Mouse (Mus musculus): ENCODE data around the gene Nos1.

The Nos1 gene

DNA sequence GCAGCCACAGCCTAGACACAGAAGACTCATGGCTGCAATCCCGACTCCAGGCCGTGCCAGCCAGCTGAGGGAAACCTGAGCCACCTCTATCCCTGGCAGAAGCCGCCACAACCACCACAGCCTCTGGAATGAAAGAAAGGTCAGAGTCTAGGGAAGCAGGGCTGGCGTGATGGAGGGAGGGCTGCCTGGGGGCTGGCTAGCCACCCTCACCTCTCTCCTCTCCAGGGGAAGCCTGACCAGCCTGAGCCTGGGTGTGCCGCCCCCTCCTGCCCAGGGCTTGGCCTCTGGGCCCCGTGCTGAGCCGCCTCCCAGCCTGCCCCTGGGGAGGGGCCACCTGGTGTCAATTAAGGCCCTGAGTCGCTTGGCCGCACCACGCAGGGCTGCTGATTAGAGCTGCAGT lies at the start of gene Nos1:
Gene Nos1 (plus strand): TSS at position 352 of the 400 bp plus-strand sequence.
- no peak for DNase-seq (ENCODE audit: low spot score)

DNA sequence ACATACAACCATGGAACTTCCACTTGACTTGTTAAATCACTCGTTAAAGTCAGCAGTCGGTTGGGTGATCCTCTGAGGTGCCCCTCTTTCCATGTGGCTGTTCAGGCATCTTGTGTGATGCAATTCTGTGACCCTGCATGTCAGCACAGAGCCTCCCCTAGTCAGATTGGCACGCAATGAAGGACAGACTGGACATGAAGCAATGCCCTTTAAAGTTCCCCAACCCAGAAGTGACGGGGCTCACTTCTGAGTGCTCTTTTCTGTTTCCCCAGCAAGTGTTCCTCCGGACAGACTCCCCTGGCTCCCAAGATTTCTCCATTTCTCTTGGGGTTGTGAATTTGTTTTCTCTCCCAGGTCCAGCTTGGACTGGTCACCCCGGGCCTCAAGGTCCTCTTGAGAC lies 49.5 kb upstream of the Nos1 start:
- no peak for DNase-seq (ENCODE audit: low spot score)

DNA sequence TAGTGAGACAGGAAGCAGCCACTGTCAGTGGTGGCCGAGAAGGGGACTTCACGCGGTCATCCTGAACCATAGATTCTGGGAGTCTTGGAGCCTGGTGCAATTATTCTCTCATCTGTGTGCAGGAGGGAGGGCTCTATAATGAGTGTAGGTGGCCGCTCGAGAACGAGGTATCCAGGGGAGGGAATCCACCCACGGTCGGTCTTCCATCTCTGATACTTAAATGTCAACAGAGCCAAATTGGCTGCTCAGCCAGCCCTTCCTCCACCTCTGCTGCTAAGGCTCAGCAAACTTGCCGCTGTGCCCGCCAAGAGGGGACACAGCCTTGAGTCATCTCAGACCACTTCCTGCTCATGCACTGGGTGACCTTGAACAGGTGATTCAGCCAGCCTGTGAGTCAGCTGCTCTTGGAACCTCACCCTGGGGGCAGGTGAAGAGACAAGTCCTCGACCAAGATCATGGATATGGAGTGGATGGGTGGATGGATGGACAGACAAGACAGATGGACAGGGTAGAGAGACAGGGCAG lies 36.1 kb upstream of the Nos1 start:
- DNase-seq (ENCODE audit: low spot score) = peak; percentile 21

DNA sequence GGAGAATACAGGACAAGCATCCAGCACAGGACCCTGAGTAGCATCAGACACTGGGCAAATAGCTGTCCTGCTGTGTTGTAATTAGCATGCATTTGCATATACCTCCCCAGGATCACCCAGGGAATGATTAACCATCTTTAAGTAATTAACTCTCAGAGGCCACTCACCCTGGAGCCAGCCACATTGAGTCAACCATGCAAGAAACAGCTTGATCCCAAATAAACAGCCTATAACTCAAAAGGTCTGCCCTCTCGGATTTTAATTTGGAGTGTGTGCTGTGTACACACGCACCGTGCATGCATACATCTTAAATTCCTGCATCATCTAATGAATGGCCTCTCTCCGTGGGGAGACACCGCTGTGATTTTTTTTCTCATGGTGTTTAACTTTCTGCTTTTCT lies 31.5 kb upstream of the Nos1 start:
- DNase-seq (ENCODE audit: low spot score) = no peak

DNA sequence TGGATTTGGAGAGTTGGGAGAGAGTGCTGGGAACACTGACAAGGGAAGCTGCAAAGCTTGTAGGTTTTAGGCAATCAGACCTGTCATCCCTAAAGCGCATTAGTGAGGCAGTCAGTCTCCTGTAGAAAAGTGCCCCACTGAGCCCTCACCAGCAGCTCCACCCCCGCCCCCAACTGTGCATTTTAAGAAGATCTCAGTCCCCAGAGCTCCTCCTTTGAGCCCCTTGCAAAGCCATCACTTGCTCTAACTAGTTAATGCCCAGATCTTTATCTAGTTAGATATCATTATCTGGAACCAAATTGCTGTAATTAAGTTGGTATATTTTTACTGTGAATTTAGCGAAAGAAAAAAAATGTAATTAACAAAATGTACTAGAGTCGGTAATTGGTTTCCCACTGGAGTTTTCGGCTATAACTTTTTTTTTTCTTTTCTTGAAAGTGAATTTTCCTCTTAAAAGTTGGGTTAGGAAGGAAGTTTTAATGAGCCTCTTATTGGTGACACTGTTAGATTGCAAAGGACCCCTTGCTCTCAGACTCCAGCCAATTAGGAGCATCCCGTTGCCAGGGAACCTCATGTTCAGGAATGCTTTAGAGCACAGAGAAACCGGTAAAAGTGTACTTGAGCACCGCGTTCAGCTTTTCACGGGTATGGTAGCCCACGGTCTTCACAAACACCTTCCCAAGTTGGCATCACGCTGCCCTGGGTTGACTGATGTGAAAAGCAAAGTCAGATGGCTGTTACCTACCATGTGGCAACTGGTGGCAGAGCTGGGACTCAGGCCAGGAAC lies 22.9 kb upstream of the Nos1 start:
- no peak for DNase-seq (ENCODE audit: low spot score)

DNA sequence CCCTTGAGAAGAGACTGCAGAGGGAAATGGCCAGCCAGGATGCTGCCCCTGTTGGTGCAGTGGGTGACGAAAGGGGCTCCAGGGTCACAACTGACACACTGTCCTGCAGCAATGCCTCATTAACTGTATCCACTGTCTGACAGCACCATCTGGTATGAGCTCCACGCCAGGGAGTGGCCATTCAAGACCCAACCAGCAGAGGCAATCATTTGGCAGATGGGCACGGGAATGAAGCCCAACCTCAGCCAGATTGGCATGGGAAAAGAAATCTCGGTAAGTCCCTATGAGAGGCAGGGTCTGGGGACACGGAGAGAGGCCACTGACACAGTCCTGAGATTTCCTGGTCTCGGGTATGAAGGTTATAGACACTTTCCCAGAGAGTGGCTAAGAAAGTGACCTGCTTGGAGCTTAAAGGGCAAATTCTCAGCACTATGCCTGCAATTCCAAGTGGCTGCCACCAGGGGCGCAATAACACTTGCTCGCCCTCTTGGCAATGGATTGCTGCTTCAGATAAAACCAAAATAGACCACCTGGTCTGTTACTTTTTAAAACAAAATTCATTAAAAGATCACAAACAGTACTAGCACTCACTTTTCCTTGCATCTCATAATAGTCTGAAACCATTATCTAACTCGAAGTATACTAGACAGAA lies 19.5 kb upstream of the Nos1 start:
- no peak for DNase-seq (ENCODE audit: low spot score)

DNA sequence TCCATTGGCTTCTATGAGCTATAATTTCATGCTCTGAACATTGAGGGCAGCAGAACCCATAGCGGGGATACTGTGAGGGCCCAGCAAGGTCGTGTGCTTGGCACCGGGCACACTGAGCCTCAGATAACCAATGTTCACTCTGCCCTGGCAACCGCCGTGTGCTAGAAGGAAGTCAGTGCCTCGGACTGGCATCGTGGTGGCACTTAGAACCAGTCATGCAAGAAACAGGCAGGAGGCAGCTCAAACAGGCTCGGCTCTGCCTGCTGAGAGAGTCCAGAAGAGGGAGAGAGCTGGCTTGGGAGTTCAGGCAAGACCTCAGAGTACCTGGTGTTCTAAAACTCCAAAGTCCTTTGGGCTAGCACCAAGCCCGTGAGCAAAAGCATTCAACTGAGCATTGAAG lies 16.3 kb upstream of the Nos1 start:
- no peak for DNase-seq (ENCODE audit: low spot score)

DNA sequence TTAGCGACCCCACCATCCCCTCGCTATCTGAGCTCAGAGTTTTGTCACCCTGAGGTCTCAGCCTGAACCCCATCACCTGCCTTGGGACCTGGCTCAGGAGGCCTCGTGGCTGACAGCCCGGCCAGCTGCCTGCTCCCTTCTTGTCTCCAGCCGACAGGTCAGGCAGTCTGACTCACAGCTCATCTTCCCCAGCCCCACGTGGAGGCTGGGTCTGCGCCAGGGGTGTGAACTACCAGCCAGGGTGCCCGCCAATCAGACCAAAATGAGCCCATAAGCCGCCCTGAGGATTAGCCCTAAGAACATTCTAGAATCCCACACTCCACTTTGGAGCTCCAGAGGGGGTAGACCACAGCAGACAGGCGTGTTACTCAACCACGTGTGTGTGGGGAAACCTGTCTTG lies 1.7 kb upstream of the Nos1 start:
- DNase-seq (ENCODE audit: low spot score) = no peak

DNA sequence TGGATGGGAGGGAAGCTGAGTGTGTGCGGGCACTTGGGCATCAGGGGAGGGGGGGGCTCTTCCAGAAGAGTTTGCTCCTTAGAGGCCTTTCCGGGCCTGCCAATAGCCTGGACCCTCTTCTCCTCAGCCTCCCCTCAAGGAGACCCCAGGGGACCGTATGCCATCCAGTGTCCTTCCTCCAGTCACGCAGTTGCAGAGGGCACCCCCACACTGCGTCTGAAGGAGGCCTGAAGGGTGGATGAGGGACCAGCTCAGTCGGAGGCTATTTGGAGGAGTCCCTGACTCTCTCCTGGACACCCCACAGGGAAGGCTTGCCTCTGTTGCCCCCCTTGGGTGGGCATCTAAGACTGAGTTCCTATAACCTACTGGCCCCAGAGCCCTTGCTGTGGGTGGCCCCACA lies 346 bp downstream of the Nos1 start:
- DNase-seq (ENCODE audit: low spot score) = no peak

DNA sequence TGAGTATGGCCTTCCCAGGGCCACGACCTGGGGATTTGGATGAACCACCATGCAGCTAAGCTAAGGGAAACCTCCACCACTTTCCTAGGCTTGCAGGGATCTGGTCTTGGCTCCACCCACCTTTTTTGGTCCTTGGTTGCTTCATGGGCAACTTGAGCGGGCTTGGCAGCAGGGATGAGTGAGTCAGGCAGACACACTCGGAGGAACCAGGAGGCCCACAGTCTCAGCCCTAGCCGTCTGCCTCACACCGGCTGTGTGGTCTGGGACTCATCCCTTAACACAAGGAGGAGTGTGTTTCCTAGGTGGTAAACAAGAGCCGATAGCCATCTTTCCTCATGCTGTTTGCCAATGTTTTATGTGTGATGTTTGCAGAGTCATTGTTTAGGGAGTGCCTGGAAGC lies 9.2 kb downstream of the Nos1 start:
- DNase-seq (ENCODE audit: low spot score) = peak; percentile 33

DNA sequence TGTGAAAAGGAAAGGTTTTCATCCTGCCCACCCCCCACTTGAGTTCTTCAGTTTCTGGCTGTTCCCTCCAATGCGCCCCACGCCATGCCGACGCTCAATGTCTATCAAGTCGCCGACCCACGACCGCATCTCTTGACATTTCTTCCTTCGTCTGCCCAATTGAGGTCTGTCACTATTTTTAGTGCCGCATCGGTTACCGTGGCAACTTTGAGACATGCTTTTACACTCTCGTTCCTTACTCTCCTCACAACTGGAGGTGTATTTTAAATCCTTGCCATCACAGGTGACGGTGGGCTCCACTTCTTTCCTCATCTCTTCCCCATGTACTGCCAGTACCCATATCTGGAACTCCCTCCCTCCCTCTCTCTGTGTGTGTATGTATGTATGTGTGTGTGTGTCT lies 11.0 kb downstream of the Nos1 start:
- DNase-seq (ENCODE audit: low spot score) = no peak

DNA sequence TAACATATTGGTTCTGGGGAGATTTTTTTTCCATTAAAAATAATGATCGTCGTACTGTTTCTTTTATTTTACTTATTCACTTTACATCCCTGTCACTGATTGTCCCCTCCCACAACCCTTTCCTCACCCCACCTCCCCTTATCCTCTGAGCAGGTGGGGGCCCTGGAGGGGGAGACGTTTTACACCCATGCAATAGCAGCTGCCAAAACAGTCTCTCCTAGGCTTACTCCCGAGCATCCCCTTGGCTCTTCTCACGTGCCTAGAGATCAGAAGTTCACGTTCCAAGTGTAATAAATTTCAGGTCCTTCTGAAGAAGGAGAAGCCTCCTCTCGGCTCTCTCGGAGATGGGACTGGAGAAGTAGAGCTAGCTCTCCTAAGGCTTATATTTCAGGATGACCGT lies 20.0 kb downstream of the Nos1 start:
- no peak for DNase-seq (ENCODE audit: low spot score)

DNA sequence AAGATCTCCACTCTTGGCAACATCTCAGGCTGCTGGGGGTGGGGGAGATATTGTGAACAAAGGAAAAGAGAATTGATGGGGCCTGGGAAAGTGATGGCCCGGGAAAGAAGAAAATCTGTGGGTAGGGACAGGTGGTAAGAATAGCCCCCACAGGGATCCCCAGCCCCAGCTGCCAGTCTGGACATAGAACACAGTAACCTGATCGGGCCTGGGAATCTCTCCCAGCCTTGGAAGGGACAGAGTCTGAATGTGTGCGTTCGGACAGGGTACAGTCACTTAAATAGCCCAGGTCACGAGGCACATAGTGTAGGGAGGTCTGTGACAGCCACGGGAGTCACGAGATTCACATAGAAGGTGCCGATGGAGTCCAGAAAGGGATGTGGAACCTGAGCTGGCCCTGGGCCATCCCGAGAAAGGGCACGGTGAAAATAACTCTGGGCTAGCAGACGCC lies 21.3 kb downstream of the Nos1 start:
- no peak for DNase-seq (ENCODE audit: low spot score)

DNA sequence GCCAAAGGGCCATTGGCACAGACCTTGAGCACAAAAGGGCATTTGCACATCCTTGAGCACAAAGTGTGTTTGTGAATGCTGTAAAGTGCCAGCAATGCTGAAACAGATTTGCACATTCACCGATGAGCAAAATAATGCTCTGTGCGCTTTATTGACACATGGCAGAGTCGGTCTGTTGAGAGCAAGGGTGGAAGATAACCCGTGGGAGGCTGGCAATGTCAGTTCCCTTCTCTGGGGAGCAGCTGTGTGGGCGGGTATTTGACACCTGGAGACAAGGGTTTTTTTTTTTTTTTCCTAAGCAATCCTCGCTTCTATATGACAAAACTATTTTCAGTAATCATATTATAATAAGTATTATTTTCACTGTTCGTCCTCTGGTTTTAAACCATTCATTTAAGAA lies 22.7 kb downstream of the Nos1 start:
- peak; percentile 32 for DNase-seq (ENCODE audit: low spot score)

DNA sequence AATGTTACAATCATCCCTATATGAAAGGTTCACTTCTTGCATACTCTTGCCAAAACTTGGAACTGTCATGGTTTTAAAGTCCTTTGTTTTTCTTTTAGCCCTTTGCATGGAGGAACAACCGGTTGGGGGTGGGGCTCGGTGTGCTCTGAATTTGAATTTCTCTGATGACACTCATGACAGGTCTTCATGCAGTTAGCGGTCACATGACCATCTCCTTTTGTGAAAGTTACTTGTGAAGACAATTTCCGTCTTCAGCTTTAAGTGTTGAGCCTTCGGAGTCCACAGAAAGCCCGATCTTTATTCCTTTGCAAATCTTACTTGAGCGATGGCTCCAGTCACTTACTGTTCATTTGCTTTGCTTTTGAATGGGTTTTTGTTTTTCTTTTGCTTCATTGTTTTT lies 30.1 kb downstream of the Nos1 start:
- DNase-seq (ENCODE audit: low spot score) = no peak

DNA sequence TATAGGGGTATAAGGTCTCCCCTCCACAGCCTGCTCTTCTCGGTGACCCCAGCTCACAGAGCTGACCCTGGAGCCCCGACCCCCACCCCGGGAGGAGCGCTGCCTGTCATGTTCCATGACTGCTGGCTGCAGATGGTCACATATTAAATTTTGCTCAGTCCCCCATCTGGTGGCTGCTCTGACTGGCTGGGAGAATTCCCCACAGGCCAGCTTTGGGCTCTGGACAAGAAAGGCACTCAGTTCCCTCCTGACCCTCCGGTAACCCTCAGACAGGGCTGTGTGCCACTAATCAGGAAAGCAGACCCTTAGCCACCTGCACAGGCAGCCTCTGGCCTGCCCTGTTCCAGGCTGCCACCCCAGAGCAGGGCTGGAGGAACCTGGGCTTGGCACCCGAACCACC lies 38.0 kb downstream of the Nos1 start:
- DNase-seq (ENCODE audit: low spot score) = no peak

DNA sequence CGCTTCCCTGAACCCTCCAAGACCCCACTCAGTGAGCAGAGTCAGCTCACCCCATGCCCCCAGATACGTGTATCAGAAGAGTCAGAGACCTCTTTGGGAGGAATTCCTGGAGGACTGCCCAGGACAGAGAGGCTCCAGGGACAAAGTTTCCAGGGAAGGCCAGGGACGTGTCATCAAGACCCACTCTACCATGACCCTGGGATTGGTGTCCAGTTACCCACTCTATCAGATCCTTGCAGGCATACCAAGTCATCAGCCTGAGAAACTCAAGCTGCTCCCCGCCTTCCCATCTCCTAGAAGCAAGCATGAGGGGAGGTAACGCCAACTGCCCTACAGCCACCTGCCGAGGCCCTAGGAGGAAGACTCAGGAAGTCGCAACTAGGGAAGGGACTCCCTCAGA lies 39.6 kb downstream of the Nos1 start:
- DNase-seq (ENCODE audit: low spot score) = no peak

DNA sequence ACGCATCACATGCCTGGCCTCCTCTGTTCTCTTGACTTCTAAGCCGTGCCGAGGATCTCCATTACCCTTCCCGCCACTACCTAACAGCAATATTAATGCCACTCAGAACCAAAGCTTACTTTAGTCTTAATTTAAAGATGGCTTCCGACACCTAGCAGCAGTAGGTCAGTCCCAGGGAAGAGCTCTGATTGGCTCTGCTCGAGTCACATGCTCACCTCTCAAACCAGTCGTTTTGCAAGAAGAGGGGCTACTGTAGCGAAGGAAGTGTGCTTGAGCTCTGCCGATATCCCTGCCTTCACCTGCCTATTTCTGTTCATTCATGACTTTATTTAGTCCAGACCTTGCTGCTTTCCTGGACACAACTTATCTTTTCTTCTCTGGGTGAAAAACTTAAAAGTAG lies 43.0 kb downstream of the Nos1 start:
- DNase-seq (ENCODE audit: low spot score) = no peak

DNA sequence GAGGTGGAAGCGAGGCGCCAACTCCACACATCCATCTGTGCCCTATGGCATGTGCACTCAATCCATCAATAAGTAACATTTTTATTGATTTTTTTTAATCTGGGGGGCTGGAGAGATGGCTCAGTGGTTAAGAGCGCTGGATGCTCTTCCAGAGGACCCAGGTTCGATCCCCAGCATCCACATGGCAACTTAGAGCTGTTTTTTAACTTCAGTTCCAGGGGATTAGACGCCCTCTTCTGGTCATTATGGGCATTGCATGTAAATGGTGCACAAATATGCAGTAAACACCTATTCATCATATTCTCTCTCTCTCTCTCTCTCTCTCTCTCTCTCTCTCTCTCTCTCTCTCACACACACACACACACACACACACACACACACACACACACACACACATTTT lies 43.7 kb downstream of the Nos1 start:
- no peak for DNase-seq (ENCODE audit: low spot score)

DNA sequence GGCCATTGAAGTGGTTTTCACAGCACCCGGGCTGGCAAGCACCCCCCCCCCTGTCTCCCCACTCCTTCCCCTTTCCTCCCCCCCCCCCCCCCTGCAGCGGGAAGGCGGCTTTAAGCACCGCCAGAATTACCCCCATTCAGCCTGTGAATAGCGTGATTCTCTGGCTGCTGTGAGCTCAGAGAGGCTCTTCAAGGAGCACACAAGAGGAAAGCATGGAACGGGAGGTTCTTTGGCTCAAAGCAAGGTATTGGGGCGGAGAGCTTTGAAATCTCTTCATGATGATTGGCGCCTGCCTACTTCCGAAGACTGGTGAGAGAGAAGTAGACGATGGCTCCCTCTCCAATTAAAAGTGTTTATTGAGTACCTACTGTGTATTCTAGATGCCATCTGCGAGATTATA lies 44.5 kb downstream of the Nos1 start:
- DNase-seq (ENCODE audit: low spot score) = no peak

DNA sequence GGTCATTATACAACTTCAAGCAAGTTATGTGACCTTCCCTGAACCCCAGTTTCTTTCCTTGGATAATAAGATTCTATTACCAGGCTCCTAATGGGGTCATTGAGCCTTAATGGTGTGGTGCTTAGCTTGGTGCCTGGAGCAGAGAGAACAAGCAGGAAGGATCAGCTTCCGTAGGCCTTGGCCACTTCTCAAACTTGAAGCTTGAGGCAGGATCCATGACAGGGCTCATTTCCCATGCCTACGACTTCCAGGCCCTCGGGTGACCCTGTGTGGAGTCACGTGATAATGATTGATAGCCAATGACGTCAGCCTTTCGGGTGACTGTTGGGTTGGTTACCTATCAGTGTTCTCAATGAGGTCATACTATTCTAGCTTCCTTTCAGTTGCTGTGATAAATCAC lies 46.5 kb downstream of the Nos1 start:
- DNase-seq (ENCODE audit: low spot score) = no peak

DNA sequence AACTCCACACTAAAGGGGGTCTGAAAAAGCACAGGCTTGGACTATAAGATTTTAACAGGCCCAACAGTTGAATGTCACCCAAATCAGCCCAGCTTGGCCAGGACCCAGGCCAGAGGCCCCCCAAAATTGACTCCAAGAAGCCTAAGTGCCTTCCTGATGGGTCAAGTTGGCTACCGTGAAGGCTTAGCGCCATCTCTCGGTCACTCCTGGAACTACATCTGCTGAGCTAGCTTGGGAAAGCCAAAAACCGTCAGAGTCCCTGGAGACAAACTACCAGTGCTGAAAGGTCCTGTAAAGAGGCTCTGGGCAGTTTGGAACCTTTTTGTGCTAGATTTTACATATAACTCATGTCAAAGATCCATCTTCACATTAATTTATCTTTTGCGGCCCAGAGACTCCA lies 56.1 kb downstream of the Nos1 start:
- peak; percentile 73 for DNase-seq (ENCODE audit: low spot score)

DNA sequence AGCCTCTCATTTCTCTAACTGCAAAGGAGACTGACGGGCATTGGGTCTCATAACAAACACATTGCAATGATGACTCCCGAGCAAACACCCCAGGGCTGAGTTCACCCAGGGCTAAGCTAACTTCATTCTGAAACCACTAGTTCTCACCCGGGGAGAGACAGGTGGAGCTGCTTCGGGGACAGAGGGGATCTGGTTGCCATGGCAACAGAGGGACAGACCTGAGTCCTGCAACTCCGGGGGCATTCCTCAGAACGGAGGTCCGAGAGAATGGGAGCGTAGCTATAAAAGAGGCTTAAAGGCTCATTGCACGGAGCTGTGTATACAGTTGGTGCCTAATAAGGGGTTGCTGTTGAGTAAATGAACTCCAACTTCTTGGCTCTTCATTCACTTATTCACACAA lies 56.9 kb downstream of the Nos1 start:
- DNase-seq (ENCODE audit: low spot score) = no peak

DNA sequence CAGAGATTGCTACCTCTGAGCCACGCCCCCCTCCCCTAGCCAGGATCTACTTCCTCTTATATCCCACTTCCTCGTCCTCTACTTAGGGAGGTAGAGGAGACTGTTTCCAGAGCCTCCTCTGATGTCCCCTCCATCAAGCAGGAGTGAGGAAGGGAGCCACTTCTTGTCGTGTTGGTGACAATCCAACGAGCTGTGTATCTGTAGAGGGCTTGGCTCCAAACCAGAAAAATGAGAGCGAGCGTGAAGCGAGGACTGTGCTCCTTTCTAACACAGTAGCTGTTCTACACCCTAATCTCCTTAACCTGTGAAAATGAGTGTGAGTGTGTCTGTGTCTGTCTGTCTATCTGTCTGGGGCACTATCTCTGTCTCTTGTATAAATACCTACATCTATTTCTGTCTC lies 58.7 kb downstream of the Nos1 start:
- DNase-seq (ENCODE audit: low spot score) = no peak

Measured in layer of hippocampus, adult 11-12 months (tissue).